Mouse (Mus musculus): ENCODE measurements around the gene Smco2. TPM values are rescaled to one million over a fixed set of nuclear protein-coding genes. Genes with fewer than 3 reads are reported as not detected.

Gene Smco2
- total and polyA plus RNA-seq, 3 experiments = not detected

DNA sequence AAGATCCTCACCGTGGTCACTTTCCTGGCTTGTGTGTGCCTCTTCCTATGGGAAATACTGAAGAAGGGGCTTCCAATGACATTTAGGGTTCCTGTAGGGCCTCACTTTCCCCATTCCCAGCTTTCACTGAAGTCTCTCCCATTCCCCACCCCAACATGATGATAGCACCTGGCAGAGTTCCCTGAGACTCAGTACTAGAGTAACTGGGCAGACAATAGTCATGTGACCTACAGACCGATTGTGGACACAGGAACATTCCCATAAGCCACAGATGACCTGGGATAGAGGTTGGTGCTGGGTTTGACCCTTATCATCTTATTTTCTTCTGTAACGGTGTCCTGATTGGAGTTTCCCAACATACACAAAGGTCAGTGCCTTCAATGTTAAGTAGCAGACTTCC, 34.3 kb downstream of the Smco2 start:
- peaks cover 0 to 10% of the 10 kb centered on the region in 2 experiments; a peak in 2 of 4 replicates for H3K36me3 ChIP-seq (ENCODE audit: control insufficient read depth in 1 of 2, insufficient read depth in 2 of 2, low read length in 2 of 2)
- no peak overlapping the region for H3K4me3 ChIP-seq (ENCODE audit: control insufficient read depth in 1 of 2, insufficient read depth in 1 of 2, low read depth in 2 of 2, low read length in 2 of 2)
- no peak overlapping the region for H3K27ac ChIP-seq (ENCODE audit: control insufficient read depth, low read depth, low read length)
- H3K9me3 ChIP-seq (replicated peaks; ENCODE audit: insufficient read depth, low read length) = no peaks in the 10 kb centered on the region
- peaks cover 4 to 11% of the 10 kb centered on the region in 2 experiments for H3K4me1 ChIP-seq (ENCODE audit: control insufficient read depth in 1 of 2, insufficient read depth in 2 of 2, low read length in 2 of 2)
- H3K9ac ChIP-seq (ENCODE audit: control insufficient read depth, low read depth, low read length, poor library complexity, severe bottlenecking) = no peak overlapping the region
- H3K79me2 ChIP-seq (ENCODE audit: control insufficient read depth, insufficient read depth, low read length, poor library complexity) = peaks cover 6% of the 10 kb centered on the region; the same call in 1 of the 2 replicates
- no peaks in the 10 kb centered on the region for H3K27me3 ChIP-seq (ENCODE audit: control insufficient read depth in 1 of 2, insufficient read depth in 2 of 2, low read length in 2 of 2)
- TF ChIP-seq CHD2 (IDR thresholded peaks at IDR 0.05; ENCODE audit: low read length) = no peak
- no peak for TF ChIP-seq POLR2AphosphoS2 (IDR thresholded peaks at IDR 0.05; ENCODE audit: low read length)
- 0 out of 2 replicates have a peak, but pooled peaks have one; percentile 34 for TF ChIP-seq USF1 (IDR thresholded peaks at IDR 0.05; ENCODE audit: low read depth, low read length)
- TF ChIP-seq TAL1 (IDR thresholded peaks at IDR 0.05; ENCODE audit: low read length) = no peak
- TF ChIP-seq GABPA (IDR thresholded peaks at IDR 0.05; ENCODE audit: low read depth, low read length) = no peak
- TF ChIP-seq ZMIZ1 (IDR thresholded peaks at IDR 0.05; ENCODE audit: low read depth, low read length) = no peak
- DNase-seq (ENCODE audit: low read depth, low spot score) = no peak

DNA sequence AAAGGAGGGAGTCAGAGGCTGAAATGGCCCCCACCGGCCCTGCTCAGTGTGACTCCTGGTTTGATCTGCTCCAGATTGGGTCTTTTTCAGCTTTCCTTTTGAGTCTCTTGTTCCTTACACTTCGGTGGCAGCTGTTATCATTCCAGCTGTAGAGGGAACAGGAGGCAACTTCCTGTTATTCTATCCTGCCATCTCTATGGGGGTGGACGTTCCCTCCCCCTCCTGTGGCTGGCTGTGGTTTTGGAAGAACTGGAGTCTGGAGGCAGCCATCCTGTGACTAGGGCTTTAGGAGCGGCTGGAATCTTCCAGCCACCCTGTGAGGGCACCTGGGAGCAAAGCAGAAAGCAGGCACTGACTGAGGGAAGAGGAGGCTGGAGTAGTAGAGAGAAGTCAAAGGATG, 34.9 kb downstream of the Smco2 start:
- Histone ChIP-seq H3K79me2 (ENCODE audit: control insufficient read depth, insufficient read depth, low read length, poor library complexity) (peaks cover 6% of the 10 kb centered on the region; the same call in 1 of the 2 replicates), H3K27me3 (ENCODE audit: control insufficient read depth in 1 of 2, insufficient read depth in 2 of 2, low read length in 2 of 2) (no peaks in the 10 kb centered on the region), H3K9me3 (replicated peaks; ENCODE audit: insufficient read depth, low read length) (no peaks in the 10 kb centered on the region), H3K4me3 (ENCODE audit: control insufficient read depth in 1 of 2, insufficient read depth in 1 of 2, low read depth in 2 of 2, low read length in 2 of 2) (no peak overlapping the region), H3K9ac (ENCODE audit: control insufficient read depth, low read depth, low read length, poor library complexity, severe bottlenecking) (no peak overlapping the region), H3K4me1 (ENCODE audit: control insufficient read depth in 1 of 2, insufficient read depth in 2 of 2, low read length in 2 of 2) (peaks cover 4 to 11% of the 10 kb centered on the region in 2 experiments), H3K36me3 (ENCODE audit: control insufficient read depth in 1 of 2, insufficient read depth in 2 of 2, low read length in 2 of 2) (peaks cover 0 to 10% of the 10 kb centered on the region in 2 experiments; a peak in 2 of 4 replicates), H3K27ac (ENCODE audit: control insufficient read depth, low read depth, low read length) (no peak overlapping the region)
- TF ChIP-seq GATA1 (IDR thresholded peaks at IDR 0.05; ENCODE audit: low read depth, low read length) (0 out of 2 replicates have a peak, but pooled peaks have one; percentile 42), ETS1 (IDR thresholded peaks at IDR 0.05; ENCODE audit: low read depth, low read length) (peak; percentile 68), EP300 (IDR thresholded peaks at IDR 0.05; ENCODE audit: low read depth in 1 of 2, low read length in 2 of 2) (peak; percentile 28 to 42), ELF1 (IDR thresholded peaks at IDR 0.05; ENCODE audit: low read depth, low read length) (0 out of 2 replicates have a peak, but pooled peaks have one; percentile 10), RCOR1 (IDR thresholded peaks at IDR 0.05; ENCODE audit: low read depth, low read length) (peak; percentile 57; the same call in 1 of the 2 replicates), GABPA (IDR thresholded peaks at IDR 0.05; ENCODE audit: low read depth, low read length) (no peak), BHLHE40 (IDR thresholded peaks at IDR 0.05; ENCODE audit: borderline replicate concordance, low read depth, low read length) (no peak), MAZ (IDR thresholded peaks at IDR 0.05; ENCODE audit: low read depth, low read length) (no peak), E2F4 (IDR thresholded peaks at IDR 0.05; ENCODE audit: borderline replicate concordance, low read depth, low read length) (no peak)
- peak; percentile 39 for DNase-seq (ENCODE audit: low read depth, low spot score)
